Mouse (Mus musculus) cerebellum, adult 2 months (tissue): ENCODE measurements around the gene Mcm3ap.

Source experiments
- CTCF ChIP-seq: fragments of 200-500 bp; IDR thresholded peaks from 2 replicates; pipeline ENCODE4 v1.5.1; 2011; ENCODE audit warnings: low read depth, mild to moderate bottlenecking, control low read depth, low read length, moderate library complexity, borderline replicate concordance; ENCODE audit not compliant: insufficient read depth
- POLR2A ChIP-seq: fragments of 200-500 bp; IDR thresholded peaks from 2 replicates; pipeline ENCODE4 v1.6.1; 2011; ENCODE audit warnings: low read length, control low read depth, borderline replicate concordance; ENCODE audit not compliant: insufficient read depth

GRCm38 (mm10) chr10:76461255-76461654 lies 7.5 kb upstream of the Mcm3ap start:
- no peak for TF ChIP-seq POLR2A
- no peak for TF ChIP-seq CTCF
